Mouse (Mus musculus) heart, postnatal 4 days (tissue): Measurements from ENCODE around the gene Txndc17. TPM values are rescaled to one million over a fixed set of nuclear protein-coding genes. Genes with fewer than 3 reads are reported as not detected.
A peak's percentile ranks its signal among the peaks of the same experiment; 100 is the strongest.

Source experiments
- DNase-seq: peaks from one replicate; pipeline ENCODE4 v3.0.0; 2021
- total RNA-seq, 2 experiments: library from RNA; stranded (reverse); gene quantifications; 2 replicates each; pipeline ENCODE4 v1.2.3; 2021

Txndc17 gene
- total RNA-seq, 2 experiments from 2014 or later: 47.4 to 48.7 TPM

GRCm38 (mm10) chr11:72223414-72223813, 16.1 kb downstream of the Txndc17 start:
- DNase-seq: no peak

- peak; percentile 84 for DNase-seq
Observed at GRCm38 (mm10) chr11:72224865-72225264, 17.5 kb downstream of the Txndc17 start.

- DNase-seq: no peak
Observed at GRCm38 (mm10) chr11:72226020-72226791, 18.9 kb downstream of the Txndc17 start.

GRCm38 (mm10) chr11:72226901-72227300, 19.6 kb downstream of the Txndc17 start:
- no peak for DNase-seq

GRCm38 (mm10) chr11:72228513-72228912, 21.2 kb downstream of the Txndc17 start:
- DNase-seq: no peak

GRCm38 (mm10) chr11:72232068-72232467, 24.7 kb downstream of the Txndc17 start:
- DNase-seq: no peak

- DNase-seq: no peak
Observed at GRCm38 (mm10) chr11:72232991-72233390, 25.6 kb downstream of the Txndc17 start.

GRCm38 (mm10) chr11:72234013-72234412, 26.7 kb downstream of the Txndc17 start:
- no peak for DNase-seq

- no peak for DNase-seq
Observed at GRCm38 (mm10) chr11:72240062-72240860, 32.9 kb downstream of the Txndc17 start.

- no peak for DNase-seq
Observed at GRCm38 (mm10) chr11:72245196-72245753, 37.9 kb downstream of the Txndc17 start.

- no peak for DNase-seq
Observed at GRCm38 (mm10) chr11:72255629-72256028, 48.3 kb downstream of the Txndc17 start.

- DNase-seq: no peak
Observed at GRCm38 (mm10) chr11:72256441-72256840, 49.1 kb downstream of the Txndc17 start.

Other genes starting within 250 kb of the Txndc17 start
- under 1 TPM in 1 of 2 experiments, not detected in 1; 0.29 TPM for gene Aipl1, start 170.0 kb upstream of the Txndc17 start, total RNA-seq
- 10 to 100 TPM; 30.5 to 38.3 TPM for gene Pimreg, start 165.5 kb upstream of the Txndc17 start, total RNA-seq
- gene Pitpnm3, start 71.8 kb upstream of the Txndc17 start, total RNA-seq: 1 to 10 TPM; 1.7 TPM
- under 1 TPM; 0.45 TPM for gene Gm43951, start 707 bp upstream of the Txndc17 start, total RNA-seq
- 1 to 10 TPM; 6.0 to 7.4 TPM for gene 4933427D14Rik, start 88 bp upstream of the Txndc17 start, total RNA-seq
- gene Med31, start 8.0 kb downstream of the Txndc17 start, total RNA-seq: 10 to 100 TPM; 12.0 to 12.5 TPM
- gene Slc13a5, start 59.7 kb downstream of the Txndc17 start, total RNA-seq: under 1 TPM; 0.38 to 0.50 TPM
- 1 to 10 TPM; 7.6 to 7.7 TPM for gene Xaf1, start 94.1 kb downstream of the Txndc17 start, total RNA-seq
- gene Fbxo39, start 106.9 kb downstream of the Txndc17 start, total RNA-seq: not detected
- under 1 TPM; 0.26 to 0.50 TPM for gene Tekt1, start 154.9 kb downstream of the Txndc17 start, total RNA-seq
- gene Smtnl2, start 204.2 kb downstream of the Txndc17 start, total RNA-seq: 10 to 100 TPM; 62.2 to 63.4 TPM
- gene Ggt6, start 228.0 kb downstream of the Txndc17 start, total RNA-seq: not detected
- 10 to 100 TPM; 55.6 to 55.9 TPM for gene Mybbp1a, start 233.8 kb downstream of the Txndc17 start, total RNA-seq